Mouse (Mus musculus) embryonic fibroblast, embryonic 13.5 days (primary cell): ENCODE measurements at regions not wholly inside any gene's neighbourhood (a gene's known extent, or its start where the extent isn't known, plus 50 kb on each side); places are given as distances from the start of the nearest gene placed in this dataset.
"Not testable (repeated sequence)": the region's sequence is repeated elsewhere in the genome, so short reads cannot be mapped to it uniquely, and the experiment has no call there.

ENCODE experiments used
- CTCF ChIP-seq: IDR thresholded peaks from 2 replicates; pipeline ENCODE4 v1.5.1; 2011; ENCODE audit warnings: mild to moderate bottlenecking, control low read depth, low read length, moderate library complexity, borderline replicate concordance; ENCODE audit not compliant: insufficient read depth
- POLR2A ChIP-seq: IDR thresholded peaks from 2 replicates; pipeline ENCODE4 v1.6.1; 2011; ENCODE audit warnings: low read depth, mild to moderate bottlenecking, control low read depth, low read length, moderate library complexity

GRCm38 (mm10) chr6:84273907-84274306, 265.5 kb downstream of the Dysf start:
- not testable (repeated sequence) for TF ChIP-seq CTCF, POLR2A
